Mouse (Mus musculus) skeletal muscle tissue, adult 2 months (tissue): ENCODE results near the gene Mef2d.

ENCODE experiments used
- DNase-seq: peaks from one replicate; pipeline ENCODE4 v3.0.0-alpha.2; 2012; ENCODE audit warnings: low read depth, low spot score

The Mef2d gene

GRCm38 (mm10) chr3:88208226-88208720 is 66.1 kb downstream of the Mef2d start:
- DNase-seq, result no peak

GRCm38 (mm10) chr3:88209306-88209705 is 67.1 kb downstream of the Mef2d start:
- no peak for DNase-seq

GRCm38 (mm10) chr3:88210121-88210520 is 67.9 kb downstream of the Mef2d start:
- no peak for DNase-seq

- no peak for DNase-seq
These were observed 68.7 kb downstream of the Mef2d start for GRCm38 (mm10) chr3:88210918-88211317.

GRCm38 (mm10) chr3:88212356-88212755 is 70.2 kb downstream of the Mef2d start:
- no peak for DNase-seq

- DNase-seq, result no peak
These were observed 70.8 kb downstream of the Mef2d start for GRCm38 (mm10) chr3:88213019-88213418.

GRCm38 (mm10) chr3:88214197-88214938 is 72.2 kb downstream of the Mef2d start:
- no peak for DNase-seq

GRCm38 (mm10) chr3:88214971-88215552 is 72.9 kb downstream of the Mef2d start:
- DNase-seq, result no peak

GRCm38 (mm10) chr3:88215553-88216004 is 73.4 kb downstream of the Mef2d start:
- no peak for DNase-seq

- DNase-seq, result no peak
These were observed 73.9 kb downstream of the Mef2d start for GRCm38 (mm10) chr3:88216116-88216515.

GRCm38 (mm10) chr3:88216534-88217326 is 74.6 kb downstream of the Mef2d start:
- no peak for DNase-seq

- DNase-seq, result no peak
These were observed 75.5 kb downstream of the Mef2d start for GRCm38 (mm10) chr3:88217679-88218078.

- DNase-seq, result no peak
These were observed 77.8 kb downstream of the Mef2d start for GRCm38 (mm10) chr3:88219940-88220339.

- DNase-seq, result peak; percentile 21
These were observed 78.7 kb downstream of the Mef2d start for GRCm38 (mm10) chr3:88220842-88221241.
